Mouse (Mus musculus) G1E (cell line): ENCODE measurements around the gene Snrnp25. TPM values are rescaled to one million over a fixed set of nuclear protein-coding genes. Genes with fewer than 3 reads are reported as not detected.

Experiments
- ATAC-seq: 2 replicates; pipeline ENCODE4 v1.8.0; 2016; ENCODE audit warnings: mild to moderate bottlenecking; ENCODE audit not compliant: insufficient number of reproducible peaks, poor library complexity, low FRiP score, severe bottlenecking; ENCODE audit errors: extremely low read depth
- DNase-seq: peaks from one replicate; pipeline ENCODE4 v3.0.0; 2012; ENCODE audit warnings: low spot score
- H3K27me3 ChIP-seq: 2 replicates; pipeline ENCODE4 v1.6.1; 2012; ENCODE audit warnings: mild to moderate bottlenecking, low read length, inconsistent platforms; ENCODE audit not compliant: insufficient read depth
- H3K36me3 ChIP-seq: replicated peaks from 2 replicates; pipeline ENCODE3; 2012; ENCODE audit warnings: mild to moderate bottlenecking, inconsistent platforms
- H3K4me1 ChIP-seq: 2 replicates; pipeline ENCODE4 v1.6.1; 2012; ENCODE audit warnings: low read depth, low read length, inconsistent platforms, mixed read lengths; ENCODE audit not compliant: insufficient read depth
- H3K4me3 ChIP-seq: 2 replicates; pipeline ENCODE4 v1.5.1; 2012; ENCODE audit warnings: low read depth, mild to moderate bottlenecking, inconsistent platforms, low read length, moderate library complexity, mixed read lengths
- H3K9me3 ChIP-seq: replicated peaks from 2 replicates; pipeline ENCODE4 v1.6.1; 2012; ENCODE audit warnings: inconsistent platforms
- CTCF ChIP-seq: IDR thresholded peaks from 2 replicates; pipeline ENCODE4 v1.5.1; 2012; ENCODE audit warnings: low read depth, low read length, inconsistent platforms, mixed read lengths
- GATA1 ChIP-seq: IDR thresholded peaks from 2 replicates; pipeline ENCODE4 v1.6.1; 2012; ENCODE audit warnings: borderline replicate concordance, low read length, inconsistent platforms, mixed read lengths
- GATA2 ChIP-seq: IDR thresholded peaks from 2 replicates; pipeline ENCODE4 v1.6.1; 2012; ENCODE audit warnings: low read depth, low read length, inconsistent platforms, borderline replicate concordance
- POLR2AphosphoS5 ChIP-seq: IDR thresholded peaks from 2 replicates; pipeline ENCODE4 v1.6.1; 2012; ENCODE audit warnings: low read depth, low read length, inconsistent platforms; ENCODE audit not compliant: insufficient replicate concordance
- TAL1 ChIP-seq: conservative IDR thresholded peaks from 2 replicates; pipeline ENCODE4 v1.6.1; 2012; ENCODE audit warnings: low read depth, low read length, inconsistent platforms, mixed read lengths
- polyA plus RNA-seq: library from polyadenylated mRNA; stranded (reverse); fragments of >175 nt; gene quantifications from 2 replicates; pipeline ENCODE4 v1.2.3, GENCODE M21; 2012
- total RNA-seq, 2 experiments: library from RNA; stranded (forward) in 1 of 2; stranded (reverse) in 1 of 2; fragments of 200-1000 nt in 1 of 2; fragments of >200 nt in 1 of 2; fragmentation: Nextera tagmentation in 1 of 2; gene quantifications; 2 replicates each; pipeline ENCODE4 v1.2.3; 2014 to 2017

Gene Snrnp25
- total and polyA plus RNA-seq, 3 experiments = 9.2 to 68.7 (median 65.6) TPM

DNA sequence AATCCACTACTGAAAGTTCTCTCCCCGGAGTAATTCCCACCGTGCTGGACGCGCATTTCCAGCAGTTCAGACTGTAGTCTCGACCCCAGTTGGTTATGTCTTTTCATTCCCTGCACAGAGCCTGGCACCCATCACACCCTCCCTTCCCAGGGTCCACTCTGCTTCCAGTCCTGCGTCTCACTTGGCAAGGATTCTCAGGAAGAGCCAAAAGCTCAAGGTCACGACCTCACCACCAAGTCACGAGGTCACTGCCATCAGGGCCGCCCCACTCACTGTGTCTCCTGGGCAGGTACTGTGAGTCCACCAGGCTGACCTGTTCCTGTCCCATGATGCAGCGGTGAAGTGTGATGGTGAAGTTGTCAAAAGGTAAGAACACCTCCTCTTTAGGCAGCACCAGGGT lies 11.1 kb upstream of the Snrnp25 start:
- no peak for TF ChIP-seq GATA1
- no peak for TF ChIP-seq TAL1
- no peak for TF ChIP-seq POLR2AphosphoS5
- TF ChIP-seq GATA2 = no peak
- TF ChIP-seq CTCF = no peak
- peaks cover 47% of the 10 kb centered on the region for H3K4me1 ChIP-seq
- ATAC-seq = no peak
- H3K27me3 ChIP-seq = peaks cover 37% of the 10 kb centered on the region; the same call in 1 of the 2 replicates
- H3K36me3 ChIP-seq = peaks cover 54% of the 10 kb centered on the region
- no peak for DNase-seq
- no peaks in the 10 kb centered on the region for H3K9me3 ChIP-seq
- no peak overlapping the region for H3K4me3 ChIP-seq

DNA sequence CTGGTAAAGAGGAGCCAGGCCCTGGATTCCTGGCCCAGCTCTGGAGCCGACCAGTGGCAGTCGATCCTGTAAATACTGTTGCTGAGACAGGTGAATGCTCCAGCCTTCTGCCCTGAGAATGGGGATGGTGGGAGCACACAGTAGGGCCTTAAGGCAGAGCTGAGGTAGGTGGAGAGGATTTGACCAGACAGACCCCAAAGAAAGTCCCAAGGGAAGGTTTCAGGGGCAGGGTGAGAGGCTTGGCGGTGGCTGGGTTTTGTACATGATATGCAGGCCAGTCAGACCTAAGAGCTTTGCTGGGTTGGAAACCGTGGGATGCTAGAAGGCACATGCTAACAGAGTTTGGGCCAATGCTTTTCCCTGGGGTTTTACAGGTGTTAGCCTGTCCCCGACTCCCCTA lies 10.6 kb upstream of the Snrnp25 start:
- no peaks in the 10 kb centered on the region for H3K9me3 ChIP-seq
- peaks cover 37% of the 10 kb centered on the region; the same call in 1 of the 2 replicates for H3K27me3 ChIP-seq
- DNase-seq (no peak), ATAC-seq (no peak)
- no peak overlapping the region for H3K4me3 ChIP-seq
- H3K4me1 ChIP-seq = peaks cover 50% of the 10 kb centered on the region
- TF ChIP-seq GATA1 = no peak
- no peak for TF ChIP-seq CTCF
- no peak for TF ChIP-seq TAL1
- TF ChIP-seq GATA2 = no peak
- no peak for TF ChIP-seq POLR2AphosphoS5
- peaks cover 54% of the 10 kb centered on the region for H3K36me3 ChIP-seq

DNA sequence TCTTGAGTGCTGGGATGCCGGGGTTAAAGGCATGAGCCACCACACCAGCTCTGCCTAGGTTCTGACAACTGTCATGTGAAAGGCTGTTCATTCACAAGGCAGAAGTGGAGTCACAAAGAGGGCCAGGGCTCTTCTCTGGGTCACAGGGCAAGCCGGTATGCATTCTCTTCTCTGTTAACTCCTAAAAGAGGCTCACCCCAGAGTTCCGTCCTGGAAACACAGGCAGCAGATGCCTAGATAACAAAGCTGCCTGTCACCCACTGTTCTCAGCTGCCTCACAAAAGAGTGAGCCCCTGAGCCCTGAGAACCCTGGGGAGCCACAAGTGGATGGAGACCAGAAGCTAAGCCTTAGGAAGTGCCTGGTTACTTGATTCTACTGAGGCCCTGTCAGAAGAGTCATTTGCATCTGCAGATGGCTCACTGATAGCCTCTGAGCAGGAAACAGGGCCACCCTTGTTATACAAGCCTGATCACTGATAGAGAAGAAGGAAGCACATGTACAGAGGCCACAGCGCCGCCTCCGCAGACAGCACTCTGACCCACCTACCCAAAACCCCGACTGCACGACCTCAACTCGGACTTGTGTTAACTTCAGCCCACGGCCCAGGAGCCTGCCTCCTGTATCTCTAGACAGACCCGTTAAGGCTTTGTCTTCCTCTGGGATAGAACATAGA lies 9.2 kb upstream of the Snrnp25 start:
- peaks cover 43% of the 10 kb centered on the region for H3K36me3 ChIP-seq
- H3K4me3 ChIP-seq = peak overlapping the region; percentile 31; the same call in 1 of the 2 replicates
- TF ChIP-seq GATA1 = no peak
- no peak for TF ChIP-seq GATA2
- TF ChIP-seq CTCF = no peak
- H3K9me3 ChIP-seq = no peaks in the 10 kb centered on the region
- ATAC-seq (peak; percentile 69), DNase-seq (peak; percentile 55)
- peaks cover 59% of the 10 kb centered on the region for H3K4me1 ChIP-seq
- peaks cover 31% of the 10 kb centered on the region; the same call in 1 of the 2 replicates for H3K27me3 ChIP-seq

DNA sequence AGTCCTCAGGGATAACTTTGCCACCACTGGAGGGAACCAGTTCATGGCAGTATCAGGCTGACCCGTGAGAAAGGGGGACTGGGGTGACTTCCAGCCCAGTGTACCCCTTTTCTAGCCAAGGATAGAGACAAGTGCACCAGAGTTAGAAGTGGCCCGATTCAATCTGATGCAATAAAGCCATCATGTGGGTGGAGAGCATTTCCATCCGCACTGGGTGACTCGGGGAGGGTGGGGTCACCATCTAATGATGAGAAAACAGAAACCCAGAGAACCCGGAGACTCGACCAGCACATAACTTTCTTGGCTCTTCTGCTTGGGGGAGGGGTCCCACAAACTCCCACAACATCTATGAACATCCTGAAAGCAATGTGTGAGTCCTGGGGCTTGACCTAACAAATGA lies 8.5 kb upstream of the Snrnp25 start:
- DNase-seq (no peak), ATAC-seq (no peak)
- no peaks in the 10 kb centered on the region for H3K9me3 ChIP-seq
- peaks cover 31% of the 10 kb centered on the region; the same call in 1 of the 2 replicates for H3K27me3 ChIP-seq
- H3K4me1 ChIP-seq = peaks cover 63% of the 10 kb centered on the region
- no peak overlapping the region; the same call in 1 of the 2 replicates for H3K4me3 ChIP-seq
- peaks cover 35% of the 10 kb centered on the region for H3K36me3 ChIP-seq
- no peak for TF ChIP-seq GATA1
- no peak for TF ChIP-seq GATA2
- TF ChIP-seq CTCF = no peak
- TF ChIP-seq TAL1 = no peak

DNA sequence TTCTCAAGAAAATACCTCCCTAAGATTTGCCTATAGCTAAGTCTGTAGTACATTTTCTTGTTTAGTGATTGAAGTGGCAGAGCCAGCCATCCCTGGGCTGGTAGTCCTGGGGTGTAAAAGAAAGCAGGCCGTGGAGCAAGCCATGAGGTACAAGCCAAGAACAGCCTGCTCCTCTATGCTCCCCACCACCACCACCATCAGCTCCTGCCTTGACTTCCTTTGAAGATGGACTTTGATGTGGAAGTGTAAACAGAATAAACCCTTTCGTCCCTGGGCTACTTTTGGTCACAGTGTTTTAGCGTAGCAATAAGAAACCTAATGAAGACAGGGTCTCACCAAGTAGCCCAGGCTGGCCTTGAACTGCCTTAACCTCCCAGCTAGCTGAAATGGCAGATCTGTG lies 7.4 kb upstream of the Snrnp25 start:
- Histone ChIP-seq H3K27me3 (peaks cover 26% of the 10 kb centered on the region; the same call in 1 of the 2 replicates), H3K9me3 (no peaks in the 10 kb centered on the region), H3K4me3 (no peak overlapping the region), H3K4me1 (peaks cover 71% of the 10 kb centered on the region), H3K36me3 (peaks cover 28% of the 10 kb centered on the region)
- DNase-seq (no peak), ATAC-seq (no peak)
- TF ChIP-seq TAL1 (no peak), CTCF (no peak), POLR2AphosphoS5 (no peak), GATA1 (no peak), GATA2 (no peak)

DNA sequence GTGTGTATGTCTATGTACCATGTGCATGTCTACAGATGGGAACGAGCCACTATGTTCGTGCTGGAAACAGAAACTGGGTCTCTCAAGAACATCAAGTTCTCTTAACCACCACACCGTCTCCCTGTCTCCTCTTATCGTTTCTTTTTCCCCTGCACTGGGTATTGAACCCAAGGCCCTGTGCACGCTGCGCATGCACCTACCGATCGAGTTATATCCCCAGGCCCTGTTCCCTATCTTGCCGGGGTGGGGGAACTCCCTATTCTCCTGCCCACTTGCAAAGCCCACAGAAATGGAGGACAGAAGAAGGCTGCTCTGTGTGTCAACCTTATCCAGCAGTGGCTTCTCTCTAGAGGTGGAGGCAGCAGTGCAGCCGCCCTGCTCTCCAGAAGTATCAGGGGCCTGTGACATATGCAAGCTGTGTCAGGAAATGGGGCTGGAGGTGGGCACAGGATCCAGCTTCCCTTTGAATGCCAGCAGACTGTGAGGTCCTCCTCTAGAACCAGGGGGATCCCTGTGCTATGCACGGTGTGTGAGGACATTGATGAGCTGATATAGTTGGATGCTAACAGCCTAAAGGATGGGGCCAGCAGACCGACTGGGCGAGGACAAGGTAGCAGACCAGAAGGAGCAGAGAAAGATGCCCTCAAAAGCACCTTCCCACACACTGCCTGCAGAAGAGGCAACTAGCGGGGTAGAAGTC lies 6.8 kb upstream of the Snrnp25 start:
- H3K4me1 ChIP-seq = peaks cover 73% of the 10 kb centered on the region
- ATAC-seq (no peak), DNase-seq (no peak)
- H3K27me3 ChIP-seq = peaks cover 26% of the 10 kb centered on the region; the same call in 1 of the 2 replicates
- H3K36me3 ChIP-seq = peaks cover 23% of the 10 kb centered on the region
- TF ChIP-seq TAL1 = no peak
- no peak for TF ChIP-seq GATA2
- TF ChIP-seq CTCF = no peak
- H3K4me3 ChIP-seq = peak overlapping the region; percentile 39; the same call in 1 of the 2 replicates
- H3K9me3 ChIP-seq = no peaks in the 10 kb centered on the region

DNA sequence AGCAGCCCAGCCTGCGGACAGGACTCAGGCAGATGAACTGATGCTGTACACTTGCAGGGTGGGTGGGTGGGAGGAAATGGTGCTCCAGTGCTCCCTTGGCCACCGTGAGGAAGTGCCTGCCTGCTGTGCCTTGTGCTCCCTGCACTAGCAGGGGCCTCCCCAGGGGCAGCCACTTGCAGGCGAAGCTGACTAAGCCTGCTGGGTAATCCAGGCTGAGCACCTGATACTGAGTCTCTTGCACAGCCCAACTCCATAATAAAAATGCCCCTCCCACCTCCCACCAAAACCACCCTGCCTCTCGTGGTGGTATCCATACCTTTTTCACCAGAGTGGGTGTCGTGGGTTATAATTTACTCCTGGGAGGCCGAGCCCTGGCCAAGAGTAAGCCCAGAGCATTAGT lies 6.0 kb upstream of the Snrnp25 start:
- ATAC-seq (no peak), DNase-seq (peak; percentile 62)
- Histone ChIP-seq H3K36me3 (peaks cover 14% of the 10 kb centered on the region), H3K27me3 (peaks cover 21% of the 10 kb centered on the region; the same call in 1 of the 2 replicates), H3K4me1 (peaks cover 71% of the 10 kb centered on the region), H3K9me3 (no peaks in the 10 kb centered on the region), H3K4me3 (peak overlapping the region; percentile 62; the same call in 1 of the 2 replicates)
- no peak for TF ChIP-seq TAL1
- no peak for TF ChIP-seq CTCF
- TF ChIP-seq GATA1 = no peak
- no peak for TF ChIP-seq GATA2
- no peak for TF ChIP-seq POLR2AphosphoS5
